Mouse (Mus musculus) stomach, embryonic 16.5 days (tissue): ENCODE measurements around the gene Sec61a2. TPM values are rescaled to one million over a fixed set of nuclear protein-coding genes. Genes with fewer than 3 reads are reported as not detected.

Experiments
- ATAC-seq: fragments of 200-750 bp; cut with Nextera tagmentation; 2 replicates; pipeline ENCODE4 v1.8.0; 2017; ENCODE audit warnings: moderate number of reproducible peaks, moderate TSS enrichment; ENCODE audit not compliant: insufficient read depth, low FRiP score
- H3K27ac ChIP-seq: fragments of 300-500 bp; sonication (generic); 2 replicates; pipeline ENCODE4 v1.5.1; 2014; ENCODE audit warnings: low read length
- H3K27me3 ChIP-seq: fragments of 300-500 bp; sonication (generic); 2 replicates; pipeline ENCODE4 v1.6.1; 2014; ENCODE audit warnings: low read length, control low read depth, mixed read lengths; ENCODE audit not compliant: control insufficient read depth, insufficient read depth
- H3K36me3 ChIP-seq: fragments of 300-500 bp; sonication (generic); 2 replicates; pipeline ENCODE4 v1.6.1; 2014; ENCODE audit warnings: low read length; ENCODE audit not compliant: control insufficient read depth, insufficient read depth
- H3K4me1 ChIP-seq: fragments of 300-500 bp; sonication (generic); 2 replicates; pipeline ENCODE4 v1.6.1; 2014; ENCODE audit warnings: low read length, control low read depth, mixed read lengths; ENCODE audit not compliant: control insufficient read depth, insufficient read depth
- H3K4me2 ChIP-seq: fragments of 300-500 bp; sonication (generic); 2 replicates; pipeline ENCODE4 v1.6.1; 2014; ENCODE audit warnings: low read depth, low read length, mixed read lengths
- H3K4me3 ChIP-seq: fragments of 300-500 bp; sonication (generic); replicated peaks from 2 replicates; pipeline ENCODE4 v1.5.1; 2014; ENCODE audit warnings: mild to moderate bottlenecking, low read length
- H3K9ac ChIP-seq: fragments of 300-500 bp; sonication (generic); 2 replicates; pipeline ENCODE4 v1.6.1; 2014; ENCODE audit warnings: low read length
- H3K9me3 ChIP-seq: fragments of 300-500 bp; sonication (generic); replicated peaks from 2 replicates; pipeline ENCODE4 v1.6.1; 2016; ENCODE audit warnings: low read length, control low read depth; ENCODE audit not compliant: control insufficient read depth
- WGBS: fragments of 180-500 bp; shearing (Covaris S2); extraction: QIAGEN DNeasy Blood & Tissue Kit; methylation state at CpG from one replicate; pipeline ENCODE4 v1.1.7; 2014; 5-methylcytosine and 5-hydroxymethylcytosine counted together
- polyA plus RNA-seq: library from polyadenylated mRNA; unstranded; fragments of >200 nt; fragmentation: Nextera tagmentation; extraction: Ambion mirVana; gene quantifications from 2 replicates; pipeline ENCODE4 v1.2.1, GENCODE M21; 2015

Sec61a2 gene
- polyA plus RNA-seq, 1 experiment from 2014 or later, result 70.4 TPM

GRCm38 (mm10) chr2:5851866-5852265 is 43.4 kb downstream of the Sec61a2 start:
- peaks cover 9% of the 10 kb centered on the region for H3K4me1 ChIP-seq
- H3K27ac ChIP-seq, result no peak overlapping the region
- H3K9ac ChIP-seq, result no peak overlapping the region
- H3K36me3 ChIP-seq, result 0 out of 2 replicates have a peak, but pooled peaks cover 2% of the 10 kb centered on the region
- no peaks in the 10 kb centered on the region for H3K9me3 ChIP-seq
- no peak overlapping the region for H3K4me3 ChIP-seq
- no peak overlapping the region for H3K4me2 ChIP-seq
- 70% methylated on average over 5 of the region's 5 CpGs for WGBS
- ATAC-seq, result no peak
- no peaks in the 10 kb centered on the region for H3K27me3 ChIP-seq

- no peak overlapping the region for H3K9ac ChIP-seq
- no peak for ATAC-seq
- 91% methylated on average over 9 of the region's 9 CpGs for WGBS
Observed at GRCm38 (mm10) chr2:5851116-5851515, 44.1 kb downstream of the Sec61a2 start.

GRCm38 (mm10) chr2:5845826-5846225 is 49.4 kb downstream of the Sec61a2 start:
- Histone ChIP-seq H3K4me2 (peak overlapping the region; percentile 64), H3K9ac (peak overlapping the region; percentile 94), H3K4me3 (peak overlapping the region; percentile 74), H3K9me3 (no peaks in the 10 kb centered on the region), H3K27me3 (no peaks in the 10 kb centered on the region), H3K4me1 (peaks cover 12% of the 10 kb centered on the region), H3K36me3 (peaks cover 7% of the 10 kb centered on the region), H3K27ac (peak overlapping the region; percentile 83; the same call in 1 of the 2 replicates)
- ATAC-seq, result no peak
- 16% methylated on average over 4 of the region's 4 CpGs for WGBS

More at GRCm38 (mm10) chr2:5851116-5851515, 44.1 kb downstream of the Sec61a2 start:
- no peaks in the 10 kb centered on the region for H3K9me3 ChIP-seq
- H3K36me3 ChIP-seq, result 0 out of 2 replicates have a peak, but pooled peaks cover 2% of the 10 kb centered on the region
- H3K4me3 ChIP-seq, result no peak overlapping the region
- H3K27me3 ChIP-seq, result no peaks in the 10 kb centered on the region
- H3K4me1 ChIP-seq, result peaks cover 15% of the 10 kb centered on the region
- H3K4me2 ChIP-seq, result no peak overlapping the region
- no peak overlapping the region for H3K27ac ChIP-seq

GRCm38 (mm10) chr2:5844873-5845631 is 50.2 kb downstream of the Sec61a2 start, which contains the start of the genes Nudt5 and Cdc123:
Gene Nudt5, plus strand, starts transcription at chr2:5845019.
Gene Cdc123, minus strand, starts transcription at chr2:5845164.
- Histone ChIP-seq H3K4me1 (peaks cover 12% of the 10 kb centered on the region), H3K9me3 (no peaks in the 10 kb centered on the region), H3K27me3 (no peaks in the 10 kb centered on the region), H3K4me2 (peak within 1 kb of the TSS; percentile 68), H3K36me3 (peaks cover 14% of the 10 kb centered on the region), H3K9ac (peak within 1 kb of the TSS; percentile 94), H3K4me3 (peak within 1 kb of the TSS; percentile 74), H3K27ac (peak within 1 kb of the TSS; percentile 83)
- ATAC-seq, result peak; percentile 96
- WGBS, result under 1% methylated on average over 53 of the region's 53 CpGs

GRCm38 (mm10) chr2:5844181-5844872 is 50.9 kb downstream of the Sec61a2 start:
- peak overlapping the region; percentile 94 for H3K9ac ChIP-seq
- peak overlapping the region; percentile 68 for H3K4me2 ChIP-seq
- H3K27ac ChIP-seq, result peak overlapping the region; percentile 83
- WGBS, result 4% methylated on average over 23 of the region's 23 CpGs
- H3K36me3 ChIP-seq, result peaks cover 22% of the 10 kb centered on the region
- H3K4me3 ChIP-seq, result peak overlapping the region; percentile 74
- no peaks in the 10 kb centered on the region for H3K9me3 ChIP-seq
- peak; percentile 33 for ATAC-seq
- H3K27me3 ChIP-seq, result no peaks in the 10 kb centered on the region
- peaks cover 12% of the 10 kb centered on the region for H3K4me1 ChIP-seq

- no peak overlapping the region for H3K4me2 ChIP-seq
- no peaks in the 10 kb centered on the region for H3K27me3 ChIP-seq
- H3K9ac ChIP-seq, result no peak overlapping the region
- 94% methylated on average over 11 of the region's 11 CpGs for WGBS
- no peak for ATAC-seq
- no peaks in the 10 kb centered on the region for H3K9me3 ChIP-seq
- H3K4me3 ChIP-seq, result no peak overlapping the region
- H3K27ac ChIP-seq, result no peak overlapping the region
- H3K36me3 ChIP-seq, result peaks cover 28% of the 10 kb centered on the region
- peaks cover 2% of the 10 kb centered on the region; the same call in 1 of the 2 replicates for H3K4me1 ChIP-seq
Observed at GRCm38 (mm10) chr2:5840815-5841214, 54.4 kb downstream of the Sec61a2 start.

- Histone ChIP-seq H3K4me2 (no peak overlapping the region), H3K9ac (no peak overlapping the region), H3K9me3 (no peaks in the 10 kb centered on the region), H3K4me1 (no peaks in the 10 kb centered on the region), H3K36me3 (peaks cover 15% of the 10 kb centered on the region; the same call in 1 of the 2 replicates), H3K4me3 (no peak overlapping the region), H3K27ac (no peak overlapping the region), H3K27me3 (no peaks in the 10 kb centered on the region)
- 94% methylated on average over 5 of the region's 5 CpGs for WGBS
- ATAC-seq, result no peak
Observed at GRCm38 (mm10) chr2:5825265-5825913, 69.8 kb downstream of the Sec61a2 start.

GRCm38 (mm10) chr2:5824685-5825084 is 70.5 kb downstream of the Sec61a2 start:
- no peak overlapping the region for H3K4me2 ChIP-seq
- H3K4me1 ChIP-seq, result no peaks in the 10 kb centered on the region
- no peak overlapping the region for H3K9ac ChIP-seq
- no peak overlapping the region for H3K4me3 ChIP-seq
- H3K9me3 ChIP-seq, result no peaks in the 10 kb centered on the region
- WGBS, result 73% methylated on average over 5 of the region's 5 CpGs
- no peaks in the 10 kb centered on the region for H3K27me3 ChIP-seq
- no peak overlapping the region for H3K27ac ChIP-seq
- ATAC-seq, result no peak
- peaks cover 15% of the 10 kb centered on the region; the same call in 1 of the 2 replicates for H3K36me3 ChIP-seq
